Mouse (Mus musculus): ENCODE measurements around the gene Tjp1.

DNA sequence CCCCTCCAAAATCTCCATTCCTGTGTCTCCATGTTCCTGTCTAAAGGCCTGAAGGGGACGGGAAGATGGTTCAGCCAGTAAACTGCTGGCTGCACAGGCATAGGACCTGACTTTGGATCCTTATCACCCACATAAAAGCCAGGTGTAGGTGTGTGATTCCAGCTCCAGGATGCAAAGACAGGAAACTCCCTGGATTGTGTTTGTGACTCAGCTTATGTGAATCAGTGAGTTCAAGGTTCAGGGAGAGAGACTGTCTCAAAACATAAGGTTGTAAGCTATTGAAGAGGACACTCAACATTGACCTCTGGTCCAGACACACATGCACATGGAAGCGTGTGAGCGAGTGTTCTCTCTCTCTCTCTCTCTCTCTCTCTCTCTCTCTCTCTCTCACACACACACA, 72.4 kb downstream of the Tjp1 start:
- TF ChIP-seq EP300 (IDR thresholded peaks at IDR 0.05; ENCODE audit: low read depth) = no peak
- TF ChIP-seq CTCF (IDR thresholded peaks at IDR 0.05; ENCODE audit: low read depth) = no peak
